Mouse (Mus musculus) heart, adult 18-20 months (tissue): ENCODE measurements at regions not wholly inside any gene's neighbourhood (a gene's known extent, or its start where the extent isn't known, plus 50 kb on each side); places are given as distances from the start of the nearest gene placed in this dataset.
A peak's percentile ranks its signal among the peaks of the same experiment; 100 is the strongest.

Experiments
- DNase-seq, 2 experiments: peaks; one replicate each; pipeline ENCODE4 v3.0.0; 2021 to 2022; ENCODE audit warnings: mixed read lengths in 1 of 2

GRCm38 (mm10) chr8:92427801-92428200 is 70.4 kb downstream of the Irx5 start:
- DNase-seq = peak; percentile 11 to 22

DNA sequence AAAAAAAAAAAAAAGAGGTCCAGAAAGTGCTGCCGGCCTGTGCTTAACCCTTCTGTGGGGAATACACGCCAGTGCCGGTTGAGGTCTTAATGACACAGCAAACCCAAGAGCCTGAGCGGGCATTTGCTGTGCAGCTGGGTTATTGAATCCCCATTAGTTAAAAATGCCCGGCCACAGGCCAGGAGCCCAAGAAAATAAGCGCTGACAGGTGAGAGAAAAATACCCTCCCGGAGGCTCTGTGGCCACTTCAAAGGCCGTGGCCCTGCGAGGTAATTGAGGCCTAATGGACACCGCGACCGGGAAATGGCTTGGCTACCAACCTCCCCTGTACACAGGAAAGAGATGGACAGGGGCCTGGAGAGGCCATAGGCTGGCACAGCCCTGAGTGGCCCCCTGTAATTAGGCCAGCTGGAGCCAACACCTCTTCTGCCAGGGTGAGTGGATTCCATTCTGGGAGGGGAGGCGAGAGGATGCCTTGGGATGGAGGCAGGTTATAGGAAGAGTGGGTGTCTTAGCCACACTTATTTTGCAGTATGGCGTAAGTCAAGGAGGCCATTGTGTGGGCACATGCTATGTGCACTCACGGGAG is 79.7 kb downstream of the Irx5 start:
- DNase-seq = no peak

- no peak for DNase-seq
Observed at GRCm38 (mm10) chr8:92438294-92438693, 80.9 kb downstream of the Irx5 start.

DNA sequence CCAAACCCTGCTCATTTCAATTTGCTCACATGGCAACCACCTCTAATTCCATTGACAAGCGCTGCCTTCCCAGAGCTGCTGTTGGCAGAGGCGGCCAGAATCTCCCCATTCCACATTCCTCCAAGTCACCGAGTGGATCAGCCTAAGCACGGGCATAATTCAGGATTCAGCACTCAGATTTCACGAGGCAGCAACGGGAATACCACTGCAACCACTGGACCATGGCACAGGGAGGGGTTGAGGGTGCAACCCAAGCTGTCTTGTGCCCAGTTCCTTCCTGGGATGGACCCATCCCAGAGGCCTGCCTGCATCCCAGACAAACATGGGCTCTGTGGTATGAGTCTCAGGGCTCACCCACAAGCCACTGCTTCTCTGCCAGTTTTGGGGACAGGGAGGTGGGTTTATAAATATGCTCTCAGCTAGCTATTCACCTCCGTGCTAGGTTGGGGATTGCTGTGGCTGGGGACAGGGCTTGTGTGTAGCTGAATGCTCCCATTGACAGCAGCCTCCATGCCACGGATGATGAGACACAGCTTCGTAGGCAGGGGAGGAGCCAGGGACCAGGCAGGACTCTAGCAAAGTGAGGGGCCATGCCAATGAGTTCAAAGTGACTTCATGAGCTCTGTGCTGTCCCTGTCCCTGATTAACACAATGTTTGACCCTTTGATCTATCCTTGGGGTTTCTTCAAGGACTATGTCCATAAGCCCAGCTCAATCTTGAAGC is 82.5 kb downstream of the Irx5 start:
- DNase-seq = no peak

GRCm38 (mm10) chr8:92442086-92442485 is 84.7 kb downstream of the Irx5 start:
- no peak for DNase-seq

DNA sequence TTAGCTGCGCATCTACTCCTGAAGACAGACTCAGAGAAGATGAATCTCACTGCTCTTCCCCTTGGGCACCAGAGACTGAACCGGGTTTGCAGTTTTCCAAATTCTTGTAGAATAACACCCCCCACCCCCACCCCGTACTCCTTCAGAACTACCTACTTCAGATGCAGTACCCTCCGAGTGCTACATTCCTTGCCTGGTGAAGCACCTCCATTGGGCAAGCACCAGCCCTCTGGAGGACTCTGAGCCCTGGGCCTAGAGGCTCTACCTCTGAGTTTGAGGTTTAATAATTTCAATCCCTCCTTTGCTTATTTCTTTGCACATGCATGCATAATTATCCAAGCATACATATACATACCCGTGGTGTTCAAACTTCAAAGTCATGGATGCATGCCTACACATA is 101.9 kb downstream of the Irx5 start:
- no peak for DNase-seq

- no peak for DNase-seq
Observed at GRCm38 (mm10) chr8:92460129-92460953, 102.9 kb downstream of the Irx5 start.

- no peak for DNase-seq
Observed at GRCm38 (mm10) chr8:92469141-92470000, 111.9 kb downstream of the Irx5 start.

DNA sequence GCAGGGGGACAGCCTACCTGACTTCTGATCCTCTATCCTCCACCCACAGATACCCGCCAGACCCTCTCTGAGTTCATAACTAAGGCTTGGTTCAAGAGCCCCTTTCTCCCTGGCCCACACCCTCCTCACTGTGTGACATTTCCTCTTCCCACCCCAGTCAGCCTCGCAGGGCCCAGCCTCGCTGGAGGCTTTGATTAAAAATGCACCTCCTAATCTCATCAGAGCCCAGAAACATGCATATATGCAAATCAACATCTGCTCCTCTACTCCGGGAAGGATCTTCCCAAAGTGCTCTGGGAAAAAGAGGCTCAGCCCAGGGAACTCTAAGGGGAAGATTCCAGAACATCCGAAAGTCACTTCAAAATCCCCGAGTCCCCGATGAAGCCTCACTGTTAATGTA is 114.8 kb downstream of the Irx5 start:
- DNase-seq = no peak

DNA sequence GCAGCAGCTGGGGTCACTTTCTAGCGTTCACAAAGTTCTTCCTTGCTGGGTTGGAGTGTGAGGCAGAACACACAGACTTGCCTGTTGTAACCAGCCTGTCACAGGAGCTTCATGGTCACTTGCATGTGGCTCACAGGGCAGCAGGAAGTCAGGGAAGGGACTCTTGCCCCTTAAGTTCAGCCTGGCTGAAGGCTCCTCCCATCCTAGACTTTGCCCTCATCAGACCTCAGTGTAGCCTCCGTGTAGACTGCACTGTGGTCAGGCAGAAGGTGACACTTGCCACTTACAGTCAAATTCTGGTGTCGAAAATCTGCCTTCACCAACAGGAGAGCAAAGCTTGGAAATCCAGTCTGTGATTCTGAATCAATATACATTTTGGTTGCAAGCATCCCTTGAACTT is 115.4 kb downstream of the Irx5 start:
- no peak for DNase-seq

DNA sequence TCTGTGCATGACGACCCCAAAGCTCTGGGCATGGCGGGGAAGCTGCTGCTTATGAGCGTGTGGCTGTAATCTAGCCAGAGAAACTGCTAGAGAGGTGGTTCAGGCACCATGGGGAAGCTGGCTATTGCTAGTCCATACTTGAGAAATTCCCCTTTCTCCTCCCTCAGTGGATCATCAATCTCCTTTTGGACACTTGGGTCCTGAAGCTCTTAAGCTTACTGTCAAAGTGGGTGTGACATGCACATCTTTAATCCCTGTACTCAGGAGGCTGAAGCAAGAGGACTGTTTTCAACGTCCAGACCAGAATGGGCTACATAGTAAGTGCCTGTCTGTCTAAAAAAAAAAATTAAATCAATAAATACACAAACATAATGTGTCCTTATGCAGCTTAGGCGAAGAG is 125.0 kb downstream of the Irx5 start:
- DNase-seq = no peak

DNA sequence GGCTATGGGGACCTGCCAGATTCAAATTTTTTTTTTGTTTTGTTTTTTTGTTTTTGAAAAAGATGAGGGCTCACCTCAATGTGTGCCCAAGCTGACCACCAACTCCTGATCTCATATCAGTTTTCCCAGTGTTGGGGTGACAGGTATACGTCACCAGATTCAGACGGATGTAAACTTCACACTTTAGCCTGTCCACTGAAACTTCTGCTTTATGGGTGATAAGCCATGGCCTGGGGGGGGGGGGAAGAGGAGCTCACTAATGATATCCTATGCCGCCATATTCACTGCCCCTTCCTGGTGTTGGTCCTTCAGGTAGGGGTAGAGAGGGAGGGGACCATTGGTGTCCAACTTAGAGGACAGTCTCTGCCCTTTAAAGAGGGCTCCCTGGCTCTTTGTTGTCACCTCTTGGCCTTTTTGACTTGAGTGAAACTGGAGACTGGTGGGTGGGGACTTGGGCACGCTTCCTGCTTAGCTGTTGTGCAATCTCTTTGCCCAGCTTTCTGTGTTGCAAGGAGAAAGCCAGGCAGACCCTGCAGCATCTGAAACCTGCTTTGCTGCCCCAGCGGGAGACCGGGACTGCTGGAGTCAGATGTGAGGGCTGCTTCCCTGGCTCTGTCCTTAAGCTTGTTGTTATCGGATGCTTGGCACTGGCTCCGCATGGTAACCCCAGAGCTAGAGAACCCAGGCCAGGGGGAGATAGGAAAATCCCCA is 125.8 kb downstream of the Irx5 start:
- no peak for DNase-seq

GRCm38 (mm10) chr8:92488526-92489159 is 131.2 kb downstream of the Irx5 start:
- no peak for DNase-seq

DNA sequence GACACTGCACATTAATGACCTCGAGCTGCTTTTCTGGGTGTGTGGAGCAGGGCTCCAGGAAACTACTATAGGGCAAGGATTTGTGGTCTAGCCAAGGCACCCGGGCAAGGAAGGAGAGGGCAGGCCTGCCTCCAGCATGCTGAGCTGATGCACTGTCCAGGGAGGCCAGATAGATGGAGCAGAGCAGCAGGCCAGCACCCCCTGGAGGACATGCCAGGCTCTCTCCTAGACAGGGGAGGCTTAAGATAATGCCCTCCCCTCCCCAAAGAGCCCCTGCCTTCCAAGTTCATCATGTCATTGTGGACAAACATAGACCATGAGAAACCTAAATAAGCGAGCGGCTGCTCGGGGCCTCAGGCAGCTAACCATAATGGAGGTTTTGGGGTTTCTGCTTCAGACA is 134.1 kb downstream of the Irx5 start:
- DNase-seq = no peak

DNA sequence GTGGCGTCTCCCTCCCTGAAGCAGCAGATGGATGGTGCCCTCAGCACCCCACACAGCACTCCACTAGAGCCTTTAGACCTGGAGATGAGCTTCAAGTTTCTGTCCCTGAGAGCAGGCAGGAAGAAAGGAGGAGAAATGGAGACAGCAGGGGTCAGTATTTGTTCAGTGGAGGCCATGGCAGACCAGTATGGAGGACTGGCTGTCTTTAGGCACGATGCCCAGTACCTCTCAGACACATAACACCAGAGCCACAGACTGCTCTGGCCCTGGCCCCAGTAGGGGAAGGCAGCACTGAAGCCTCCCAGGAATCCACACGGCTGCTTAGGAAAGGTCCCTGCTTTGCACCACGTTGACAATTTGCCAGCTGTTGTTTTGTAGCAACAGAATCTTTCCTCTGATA is 136.0 kb downstream of the Irx5 start:
- DNase-seq = peak; percentile 66 to 80

DNA sequence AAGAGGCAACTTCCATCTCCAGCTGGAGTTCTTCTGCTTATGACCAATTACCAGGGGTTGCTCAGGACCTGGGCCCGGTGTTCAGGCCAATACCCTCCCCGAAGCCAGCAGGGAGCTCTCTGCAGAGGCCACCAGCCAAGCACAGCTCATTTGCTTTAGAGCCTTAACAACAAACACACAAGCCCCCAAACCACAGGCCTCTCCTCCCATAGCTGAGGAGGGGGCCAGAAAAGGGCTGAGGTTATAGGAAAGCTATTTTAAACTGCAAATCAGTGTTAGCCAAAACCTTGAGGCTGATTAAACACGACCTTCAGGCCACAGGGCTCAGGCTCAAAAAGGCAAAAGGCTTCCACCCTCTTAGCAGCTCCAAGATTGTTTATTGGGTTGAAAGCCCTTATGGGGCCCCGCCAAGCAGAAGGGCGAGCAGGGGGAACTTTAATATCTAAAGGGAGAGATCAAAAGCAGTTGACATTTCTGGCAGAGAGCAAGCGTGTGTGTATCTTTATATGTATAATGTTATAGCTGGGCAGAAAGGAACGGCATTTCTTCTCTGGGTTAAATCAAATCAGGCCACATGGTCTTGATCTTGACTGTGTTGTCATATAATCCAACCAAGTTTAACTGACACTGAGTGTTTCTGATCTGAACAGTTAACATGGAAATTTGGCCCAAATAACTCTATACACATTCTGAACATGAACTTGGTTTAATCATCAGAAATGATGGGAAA is 148.3 kb downstream of the Irx5 start:
- no peak for DNase-seq

GRCm38 (mm10) chr8:92506436-92506835 is 149.0 kb downstream of the Irx5 start:
- no peak for DNase-seq

- DNase-seq = no peak
Observed at GRCm38 (mm10) chr8:92506906-92507305, 149.5 kb downstream of the Irx5 start.

- DNase-seq = no peak
Observed at GRCm38 (mm10) chr8:92515385-92515784, 158.0 kb downstream of the Irx5 start.

DNA sequence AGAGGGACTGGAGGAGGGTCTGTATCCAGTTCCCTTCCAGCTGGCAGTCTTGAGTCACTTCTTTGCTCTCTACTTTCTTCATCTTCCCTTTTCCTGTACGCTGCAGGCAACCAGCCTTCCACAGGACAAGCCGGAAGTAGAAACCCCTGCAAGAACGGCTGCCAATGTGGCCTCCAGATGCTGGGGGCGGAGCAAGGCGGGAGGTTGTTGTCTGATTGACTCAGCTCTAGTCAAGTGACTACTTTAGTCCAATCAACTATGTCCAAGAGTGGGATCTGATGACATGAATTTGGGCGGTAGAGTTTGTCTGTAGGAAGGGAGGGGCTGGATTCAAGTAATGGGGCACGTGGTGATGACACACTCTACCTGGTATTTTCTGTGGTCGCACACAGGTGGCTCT is 156.1 kb upstream of the Irx6 start:
- peak; percentile 4 to 7 for DNase-seq

GRCm38 (mm10) chr8:92518486-92518885 is 155.6 kb upstream of the Irx6 start:
- DNase-seq = no peak
